Mouse (Mus musculus): ENCODE results near the gene Foxa3. TPM values are rescaled to one million over a fixed set of nuclear protein-coding genes. Genes with fewer than 3 reads are reported as not detected.
A peak's percentile ranks its signal among the peaks of the same experiment; 100 is the strongest.

Gene Foxa3
- total RNA-seq, 1 experiment, result 1.7 TPM

DNA sequence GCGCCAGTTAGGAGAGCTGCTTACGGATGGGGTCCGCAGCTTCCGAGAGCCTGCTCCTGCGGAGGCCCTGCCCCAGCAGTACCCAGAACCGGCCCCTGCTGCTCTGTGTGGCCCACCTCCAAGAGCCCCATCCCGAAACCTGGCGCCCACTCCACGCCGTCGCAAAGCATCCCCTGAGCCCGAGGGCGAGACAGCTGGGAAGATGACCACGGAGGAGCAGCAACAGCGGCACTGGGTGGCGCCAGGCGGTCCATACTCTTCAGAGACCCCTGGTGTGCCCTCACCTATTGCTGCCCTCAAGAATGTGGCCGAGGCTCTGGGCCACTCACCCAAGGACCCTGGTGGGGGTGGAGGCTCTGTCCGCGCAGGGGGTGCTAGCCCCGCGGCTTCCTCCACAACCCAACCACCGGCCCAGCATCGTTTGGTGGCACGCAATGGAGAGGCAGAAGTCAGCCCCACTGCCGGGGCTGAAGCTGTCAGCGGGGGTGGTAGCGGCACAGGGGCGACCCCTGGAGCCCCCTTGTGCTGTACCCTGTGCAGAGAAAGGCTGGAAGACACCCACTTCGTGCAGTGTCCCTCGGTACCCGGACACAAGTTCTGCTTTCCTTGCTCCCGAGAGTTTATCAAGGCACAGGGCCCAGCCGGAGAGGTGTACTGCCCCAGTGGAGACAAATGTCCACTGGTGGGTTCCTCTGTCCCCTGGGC lies 17.8 kb downstream of the Foxa3 start:
- DNase-seq (ENCODE audit: low read depth, low spot score), result no peak
- Histone ChIP-seq H3K36me3 (ENCODE audit: control insufficient read depth, insufficient read depth, low read length, poor library complexity, severe bottlenecking) (peaks cover 12% of the 10 kb centered on the region), H3K9me3 (ENCODE audit: control insufficient read depth, insufficient read depth, low read depth, low read length) (no peaks in the 10 kb centered on the region), H3K4me3 (ENCODE audit: insufficient read depth in 1 of 2, low read depth in 1 of 2, low read length in 2 of 2, poor library complexity in 1 of 2, severe bottlenecking in 1 of 2) (peak overlapping the region; percentile 71 to 86; a peak in 3 of 4 replicates), H3K4me1 (ENCODE audit: control insufficient read depth in 2 of 2, insufficient read depth in 2 of 2, low read length in 2 of 2, poor library complexity in 1 of 2) (peaks cover 3 to 13% of the 10 kb centered on the region in 2 experiments; a peak in 2 of 4 replicates), H3K9ac (ENCODE audit: insufficient read depth, low read depth, low read length, poor library complexity, severe bottlenecking) (peak overlapping the region; percentile 90; the same call in 1 of the 2 replicates), H3K27ac (ENCODE audit: insufficient read depth, low read depth, low read length, poor library complexity, severe bottlenecking) (no peak overlapping the region)
- TF ChIP-seq HCFC1 (IDR thresholded peaks at IDR 0.05; ENCODE audit: borderline replicate concordance, insufficient read depth, low read length), result no peak
- no peak for TF ChIP-seq ZC3H11A (IDR thresholded peaks at IDR 0.05; ENCODE audit: borderline replicate concordance, low read depth, low read length)
- no peak for TF ChIP-seq CHD2 (IDR thresholded peaks at IDR 0.05; ENCODE audit: low read depth, low read length)
- TF ChIP-seq MAFK (IDR thresholded peaks at IDR 0.05; ENCODE audit: insufficient read depth, low read depth, low read length), result no peak
- no peak for TF ChIP-seq ZNF384 (IDR thresholded peaks at IDR 0.05; ENCODE audit: low read depth, low read length)
- in situ Hi-C loops (cut with MboI; ENCODE audit: low sequenced_read_pairs in 2 of 2, unreplicated experiment in 2 of 2), result no loop called here

DNA sequence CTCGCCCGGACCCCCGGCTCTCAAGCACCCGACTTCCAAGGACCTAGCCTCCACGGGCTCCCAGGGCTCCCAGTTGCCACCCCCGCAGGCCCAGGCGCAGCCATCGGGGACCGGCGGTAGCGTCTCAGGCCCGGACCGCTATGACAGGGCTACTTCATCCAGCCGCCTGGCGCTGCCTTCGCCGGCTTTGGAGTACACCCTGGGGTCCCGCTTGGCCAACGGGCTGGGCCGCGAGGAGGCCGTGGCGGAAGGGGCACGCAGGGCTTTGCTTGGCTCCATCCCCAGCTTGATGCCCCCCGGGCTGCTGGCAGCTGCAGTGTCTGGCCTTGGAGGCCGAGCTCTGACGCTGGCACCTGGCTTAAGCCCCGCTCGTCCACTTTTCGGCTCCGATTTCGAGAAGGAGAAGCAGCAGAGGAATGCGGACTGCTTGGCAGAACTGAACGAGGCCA lies 18.7 kb downstream of the Foxa3 start:
- no peaks in the 10 kb centered on the region for H3K9me3 ChIP-seq (ENCODE audit: control insufficient read depth, insufficient read depth, low read depth, low read length)
- H3K36me3 ChIP-seq (ENCODE audit: control insufficient read depth, insufficient read depth, low read length, poor library complexity, severe bottlenecking), result peaks cover 12% of the 10 kb centered on the region
- no peak for DNase-seq (ENCODE audit: low read depth, low spot score)
- peak overlapping the region; percentile 90 for H3K9ac ChIP-seq (ENCODE audit: insufficient read depth, low read depth, low read length, poor library complexity, severe bottlenecking)
- TF ChIP-seq ZC3H11A (IDR thresholded peaks at IDR 0.05; ENCODE audit: borderline replicate concordance, low read depth, low read length) (no peak), CHD2 (IDR thresholded peaks at IDR 0.05; ENCODE audit: low read depth, low read length) (no peak), MAFK (IDR thresholded peaks at IDR 0.05; ENCODE audit: insufficient read depth, low read depth, low read length) (no peak), ZNF384 (IDR thresholded peaks at IDR 0.05; ENCODE audit: low read depth, low read length) (no peak), HCFC1 (IDR thresholded peaks at IDR 0.05; ENCODE audit: borderline replicate concordance, insufficient read depth, low read length) (no peak)
- H3K4me1 ChIP-seq (ENCODE audit: control insufficient read depth in 2 of 2, insufficient read depth in 2 of 2, low read length in 2 of 2, poor library complexity in 1 of 2), result peaks cover 3 to 16% of the 10 kb centered on the region in 2 experiments; a peak in 2 of 4 replicates
- no peak overlapping the region for H3K27ac ChIP-seq (ENCODE audit: insufficient read depth, low read depth, low read length, poor library complexity, severe bottlenecking)
- H3K4me3 ChIP-seq (ENCODE audit: insufficient read depth in 1 of 2, low read depth in 1 of 2, low read length in 2 of 2, poor library complexity in 1 of 2, severe bottlenecking in 1 of 2), result peak overlapping the region; percentile 71 to 86
- in situ Hi-C loops (cut with MboI; ENCODE audit: low sequenced_read_pairs in 2 of 2, unreplicated experiment in 2 of 2), result no loop called here

GRCm38 (mm10) chr7:19003902-19004630 lies 19.3 kb downstream of the Foxa3 start, which contains the start of gene Irf2bp1:
TSS of gene Irf2bp1 (plus strand) at chr7:19004044.
- Histone ChIP-seq H3K4me1 (ENCODE audit: control insufficient read depth in 2 of 2, insufficient read depth in 2 of 2, low read length in 2 of 2, poor library complexity in 1 of 2) (peaks cover 3 to 17% of the 10 kb centered on the region in 2 experiments; a peak in 2 of 4 replicates), H3K4me3 (ENCODE audit: insufficient read depth in 1 of 2, low read depth in 1 of 2, low read length in 2 of 2, poor library complexity in 1 of 2, severe bottlenecking in 1 of 2) (peak within 1 kb of the TSS; percentile 72 to 86), H3K9ac (ENCODE audit: insufficient read depth, low read depth, low read length, poor library complexity, severe bottlenecking) (peak within 1 kb of the TSS; percentile 90), H3K9me3 (ENCODE audit: control insufficient read depth, insufficient read depth, low read depth, low read length) (no peaks in the 10 kb centered on the region), H3K36me3 (ENCODE audit: control insufficient read depth, insufficient read depth, low read length, poor library complexity, severe bottlenecking) (peaks cover 12% of the 10 kb centered on the region), H3K27ac (ENCODE audit: insufficient read depth, low read depth, low read length, poor library complexity, severe bottlenecking) (peak within 1 kb of the TSS; percentile 72)
- peak; percentile 83 for DNase-seq (ENCODE audit: low read depth, low spot score)
- in situ Hi-C loops (cut with MboI; ENCODE audit: low sequenced_read_pairs in 2 of 2, unreplicated experiment in 2 of 2), result no loop called here
- no peak for TF ChIP-seq ZC3H11A (IDR thresholded peaks at IDR 0.05; ENCODE audit: borderline replicate concordance, low read depth, low read length)
- no peak for TF ChIP-seq ZNF384 (IDR thresholded peaks at IDR 0.05; ENCODE audit: low read depth, low read length)
- TF ChIP-seq MAFK (IDR thresholded peaks at IDR 0.05; ENCODE audit: insufficient read depth, low read depth, low read length), result no peak
- no peak for TF ChIP-seq CHD2 (IDR thresholded peaks at IDR 0.05; ENCODE audit: low read depth, low read length)
- TF ChIP-seq HCFC1 (IDR thresholded peaks at IDR 0.05; ENCODE audit: borderline replicate concordance, insufficient read depth, low read length), result peak; percentile 94

- TF ChIP-seq ZNF384 (IDR thresholded peaks at IDR 0.05; ENCODE audit: low read depth, low read length), result no peak
- peak; percentile 87 for TF ChIP-seq HCFC1 (IDR thresholded peaks at IDR 0.05; ENCODE audit: borderline replicate concordance, insufficient read depth, low read length)
- in situ Hi-C loops (cut with MboI; ENCODE audit: low sequenced_read_pairs in 2 of 2, unreplicated experiment in 2 of 2), result no loop called here
- H3K4me1 ChIP-seq (ENCODE audit: control insufficient read depth in 2 of 2, insufficient read depth in 2 of 2, low read length in 2 of 2, poor library complexity in 1 of 2), result peaks cover 3 to 19% of the 10 kb centered on the region in 2 experiments; a peak in 2 of 4 replicates
- peak overlapping the region; percentile 47; the same call in 1 of the 2 replicates for H3K9ac ChIP-seq (ENCODE audit: insufficient read depth, low read depth, low read length, poor library complexity, severe bottlenecking)
- peak overlapping the region; percentile 54; the same call in 1 of the 2 replicates for H3K27ac ChIP-seq (ENCODE audit: insufficient read depth, low read depth, low read length, poor library complexity, severe bottlenecking)
- peaks cover 12% of the 10 kb centered on the region for H3K36me3 ChIP-seq (ENCODE audit: control insufficient read depth, insufficient read depth, low read length, poor library complexity, severe bottlenecking)
- no peaks in the 10 kb centered on the region for H3K9me3 ChIP-seq (ENCODE audit: control insufficient read depth, insufficient read depth, low read depth, low read length)
- peak; percentile 81 for DNase-seq (ENCODE audit: low read depth, low spot score)
- peak overlapping the region; percentile 51 to 72 for H3K4me3 ChIP-seq (ENCODE audit: insufficient read depth in 1 of 2, low read depth in 1 of 2, low read length in 2 of 2, poor library complexity in 1 of 2, severe bottlenecking in 1 of 2)
Observed at GRCm38 (mm10) chr7:19002848-19003498, 20.4 kb downstream of the Foxa3 start.
